Mouse (Mus musculus) adrenal gland, adult 10 weeks (tissue): Measurements from ENCODE around the gene Plaa. TPM values are rescaled to one million over a fixed set of nuclear protein-coding genes. Genes with fewer than 3 reads are reported as not detected.

ENCODE experiments used
- polyA plus RNA-seq: library from polyadenylated mRNA; stranded (reverse); fragments of 350-450 nt; fragmentation: Illumina TruSeq; extraction: RNeasy Lipid Tissue Mini Kit (QIAGEN cat#74804); gene quantifications from one replicate; pipeline ENCODE4 v1.2.3, GENCODE M21; 2014; ENCODE audit warnings: low read depth, low replicate concordance

Gene Plaa
- polyA plus RNA-seq = 240 TPM

DNA sequence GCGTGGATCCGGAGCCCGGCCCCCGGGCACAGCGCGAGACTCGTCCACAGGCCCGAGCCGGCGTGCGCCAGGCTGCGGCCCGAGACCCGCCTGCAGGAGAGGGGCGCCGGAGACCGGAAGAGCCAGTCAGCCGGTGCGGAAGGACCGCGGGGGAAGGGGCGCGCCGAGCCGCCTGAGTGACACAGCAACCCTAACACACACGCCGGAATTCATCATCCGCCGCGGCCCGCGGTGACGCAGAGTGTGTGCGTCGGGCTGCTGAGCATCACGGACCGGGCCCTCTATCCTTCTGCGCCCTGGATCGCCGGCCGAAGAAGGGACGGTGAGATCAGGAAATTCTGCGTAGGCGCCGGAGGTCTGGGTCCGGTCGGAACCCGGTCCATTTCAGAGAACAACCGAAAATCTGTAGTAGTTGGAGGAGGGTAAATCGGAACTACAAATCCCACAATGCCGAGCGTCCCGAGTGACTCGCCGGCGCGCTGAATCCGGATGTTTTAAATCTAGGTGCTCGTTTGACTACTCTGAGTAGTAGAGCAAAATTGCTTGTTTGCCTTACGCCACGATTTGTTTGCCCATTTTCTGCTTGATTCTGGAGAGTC is at the start of gene Plaa:
TSS of gene Plaa (minus strand) at position 214 of the 599 bp plus-strand sequence.

DNA sequence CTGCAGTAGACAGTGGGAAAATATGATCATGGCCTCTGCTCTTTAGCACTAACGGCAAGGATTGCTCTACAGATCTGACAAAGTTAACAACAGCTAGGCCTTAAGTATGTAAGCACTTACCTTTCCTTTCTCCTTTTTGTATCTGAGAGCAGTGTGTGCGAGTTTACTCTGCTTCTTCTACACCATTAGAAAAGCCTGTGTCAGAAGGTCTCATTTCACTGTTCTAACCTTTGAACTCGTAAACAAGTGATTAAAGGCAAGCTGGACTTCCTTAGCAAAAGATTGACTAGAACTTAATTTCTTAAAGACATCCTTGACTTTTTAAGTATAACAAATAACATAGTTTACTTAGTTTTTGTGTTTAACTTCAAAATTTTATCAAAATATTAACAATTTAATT is 46.9 kb upstream of the Plaa start, which contains the start of gene Lrrc19:
TSS of gene Lrrc19 (minus strand) at position 225 of the 400 bp plus-strand sequence.

DNA sequence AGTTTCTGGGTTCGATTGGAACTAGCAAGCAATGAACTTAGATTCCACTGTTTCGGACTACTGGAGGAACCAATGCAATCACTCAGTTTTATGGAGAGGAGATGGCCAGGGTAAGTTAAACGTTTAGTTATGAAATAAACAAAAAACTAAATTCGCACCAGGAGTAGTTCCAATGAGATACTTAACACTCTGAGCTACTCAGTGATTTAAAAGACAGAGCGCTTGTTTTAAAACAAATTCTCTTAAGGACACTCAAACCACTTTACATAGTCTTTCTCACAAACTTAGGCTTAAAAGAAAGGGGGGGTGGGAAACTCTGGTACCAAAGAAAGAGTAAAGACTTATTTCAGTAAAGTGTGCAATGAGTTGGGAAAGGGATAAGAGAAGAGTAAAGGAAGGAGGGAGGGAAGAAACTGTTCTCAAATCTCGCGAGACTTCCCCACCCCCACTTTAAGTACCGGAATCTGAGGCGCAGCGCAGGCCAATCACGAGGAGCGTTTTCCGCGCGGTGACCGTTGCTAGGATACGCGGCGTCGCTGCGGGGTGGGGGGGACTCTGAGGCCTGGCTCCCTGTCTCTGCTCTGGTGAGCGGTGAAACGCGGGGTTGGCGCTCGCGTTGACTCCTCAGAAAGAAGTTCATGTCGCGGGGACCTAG is 11.1 kb upstream of the Plaa start, which contains the start of gene Ift74:
TSS of gene Ift74 (plus strand) at position 520 of the 655 bp plus-strand sequence.

DNA sequence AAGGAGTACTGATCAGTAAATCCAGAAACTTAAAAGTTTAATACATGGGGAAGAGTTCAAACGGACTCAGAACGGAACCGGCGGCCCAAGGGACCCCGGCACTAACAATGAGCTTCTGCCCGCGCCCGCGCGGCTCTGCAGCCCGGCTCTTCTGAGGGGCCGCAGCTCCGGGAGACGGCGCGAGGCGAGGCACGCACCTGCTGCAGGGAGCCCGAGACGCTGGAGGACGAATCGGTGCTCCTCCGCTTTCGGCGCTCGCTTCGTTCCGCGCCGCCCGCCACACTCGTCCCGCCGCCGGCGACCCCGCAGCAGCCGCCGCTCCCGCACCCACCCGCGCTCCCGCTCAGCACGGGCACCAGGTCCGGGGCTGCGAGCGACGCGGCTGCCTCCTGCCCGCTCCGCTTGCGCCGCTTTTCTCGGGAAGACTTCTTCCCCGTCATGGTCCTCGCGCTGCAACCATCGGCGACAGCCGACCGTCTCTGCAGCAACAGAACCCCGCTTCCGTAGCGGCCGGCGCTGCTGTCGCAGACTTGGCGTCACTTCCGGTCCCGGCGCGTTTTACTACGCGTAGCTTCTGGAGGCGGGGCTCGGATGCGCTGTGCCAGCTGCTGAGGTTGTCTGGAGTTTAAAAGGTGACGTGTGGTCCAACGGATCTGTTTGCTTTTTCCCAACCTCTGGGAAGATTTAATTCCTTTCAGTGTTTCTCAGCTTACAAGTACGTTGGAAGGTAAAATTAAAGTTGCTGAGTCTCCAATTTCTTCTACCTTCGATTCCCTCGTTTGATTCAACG is 46.6 kb downstream of the Plaa start, which contains the start of the genes Gm10306 and Caap1:
TSS of gene Gm10306 (plus strand) at position 282 of the 790 bp plus-strand sequence.
TSS of gene Caap1 (minus strand) at position 532 of the 790 bp plus-strand sequence.

Other genes starting within 250 kb of the Plaa start
- not detected for gene Gm10306, start 46.7 kb downstream of the Plaa start, polyA plus RNA-seq
- gene Caap1, start 46.4 kb downstream of the Plaa start, polyA plus RNA-seq = 29.1 TPM
- gene Ift74, start 11.2 kb upstream of the Plaa start, polyA plus RNA-seq = 92.5 TPM
- not detected for gene Lrrc19, start 46.9 kb upstream of the Plaa start, polyA plus RNA-seq
- gene Tek, start 136.0 kb upstream of the Plaa start, polyA plus RNA-seq = 62.7 TPM